Mouse (Mus musculus): ENCODE results near the gene B3gat1.

The B3gat1 gene

GRCm38 (mm10) chr9:26776122-26776902, 42.8 kb downstream of the B3gat1 start:
- DNase-seq (ENCODE audit: low read depth, low spot score), result peak; percentile 44

- peak; percentile 67 for DNase-seq (ENCODE audit: low read depth, low spot score)
Observed at GRCm38 (mm10) chr9:26778421-26778820, 44.9 kb downstream of the B3gat1 start.

- no peak for DNase-seq (ENCODE audit: low read depth, low spot score)
Observed at GRCm38 (mm10) chr9:26783414-26783975, 50.0 kb downstream of the B3gat1 start.

GRCm38 (mm10) chr9:26792829-26793228, 59.3 kb downstream of the B3gat1 start:
- DNase-seq (ENCODE audit: low read depth, low spot score), result peak; percentile 65

- DNase-seq (ENCODE audit: low read depth, low spot score), result no peak
Observed at GRCm38 (mm10) chr9:26798205-26798604, 64.7 kb downstream of the B3gat1 start.

GRCm38 (mm10) chr9:26798731-26799130, 65.2 kb downstream of the B3gat1 start:
- no peak for DNase-seq (ENCODE audit: low read depth, low spot score)

- no peak for DNase-seq (ENCODE audit: low read depth, low spot score)
Observed at GRCm38 (mm10) chr9:26800357-26800756, 66.8 kb downstream of the B3gat1 start.

GRCm38 (mm10) chr9:26804321-26804720, 70.8 kb downstream of the B3gat1 start:
- DNase-seq (ENCODE audit: low read depth, low spot score), result no peak

- peak; percentile 87 for DNase-seq (ENCODE audit: low read depth, low spot score)
Observed at GRCm38 (mm10) chr9:26805935-26806666, 72.6 kb downstream of the B3gat1 start, which contains the start of gene Glb1l2. Glb1l2 (minus strand) TSS chr9:26806468.

- DNase-seq (ENCODE audit: low read depth, low spot score), result no peak
Observed at GRCm38 (mm10) chr9:26808735-26809134, 75.2 kb downstream of the B3gat1 start.

Data from skeletal muscle tissue, adult 2 months (tissue).